Mouse (Mus musculus): ENCODE measurements around the gene Zfp58. TPM values are rescaled to one million over a fixed set of nuclear protein-coding genes. Genes with fewer than 3 reads are reported as not detected.
A peak's percentile ranks its signal among the peaks of the same experiment; 100 is the strongest.

The Zfp58 gene
- total and polyA plus RNA-seq, 2 experiments from 2014 or later, result 4.9 TPM

DNA sequence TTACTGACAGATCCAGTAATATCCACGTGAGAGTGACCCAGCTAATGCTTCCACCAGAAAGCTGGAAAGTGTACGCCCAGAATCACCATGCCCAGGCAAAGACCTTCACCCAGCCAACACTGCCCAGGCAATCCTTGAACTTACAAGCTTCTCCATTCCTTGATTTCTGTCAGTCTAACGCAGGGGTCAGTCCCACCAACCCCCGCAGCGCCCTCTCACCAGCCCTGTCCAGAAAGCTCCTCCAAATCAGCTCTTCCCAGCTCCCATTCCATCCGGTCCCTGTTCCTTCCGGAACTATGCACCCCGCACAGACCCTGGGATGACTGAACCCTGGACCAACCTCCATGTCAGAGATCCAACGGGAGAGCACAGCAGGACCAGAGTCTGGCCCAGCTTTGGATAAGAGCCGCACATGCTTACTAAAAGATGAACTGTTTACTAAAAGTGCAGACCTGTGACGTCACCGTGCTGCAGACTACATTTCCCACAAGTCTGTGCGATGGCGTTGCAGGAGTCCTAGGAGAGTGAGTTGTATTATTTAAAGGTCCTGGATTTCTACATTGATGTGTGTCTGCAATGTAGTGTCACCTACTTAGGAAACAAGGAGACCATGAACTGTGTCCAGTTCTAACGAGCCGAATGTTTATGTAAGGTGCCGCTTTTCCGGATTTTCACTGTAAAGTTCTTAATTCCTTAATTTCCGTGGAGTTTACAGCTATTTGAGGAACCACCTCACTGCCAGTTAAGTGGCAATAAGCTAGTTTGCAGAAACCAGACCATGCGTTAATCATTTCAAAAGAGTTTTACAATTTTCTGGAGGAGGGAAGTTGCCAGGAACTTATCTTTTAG is 49.0 kb downstream of the Zfp58 start, which contains the start of gene Zfp874a:
TSS of gene Zfp874a (minus strand) at position 453 of the 849 bp plus-strand sequence.
- H3K4me3 ChIP-seq (ENCODE audit: low read depth, low read length), result peak within 1 kb of the TSS; percentile 50
- H3K9me3 ChIP-seq (ENCODE audit: low read length), result no peaks in the 10 kb centered on the region
- no peaks in the 10 kb centered on the region for H3K27me3 ChIP-seq (ENCODE audit: insufficient read depth, low read length)
- H3K27ac ChIP-seq (ENCODE audit: low read depth, low read length), result no peak within 1 kb of the TSS
- peaks cover 3% of the 10 kb centered on the region; the same call in 1 of the 2 replicates for H3K36me3 ChIP-seq (ENCODE audit: insufficient read depth)
- no peak for TF ChIP-seq CTCF (IDR thresholded peaks at IDR 0.05; ENCODE audit: low read depth)
- H3K4me2 ChIP-seq (ENCODE audit: low read depth), result peak within 1 kb of the TSS; percentile 82
- no peaks in the 10 kb centered on the region; the same call in 1 of the 2 replicates for H3K4me1 ChIP-seq (ENCODE audit: insufficient read depth)
- DNase-seq, result peak; percentile 90
- H3K9ac ChIP-seq, result peak within 1 kb of the TSS; percentile 56
- peak; percentile 98 for ATAC-seq
- 2% methylated on average over 20 of the region's 20 CpGs for WGBS

Other genes with a start within 250 kb of the Zfp58 start
- 15.5 and 16.6 TPM in 2 replicates for gene Zfp458, start 222.1 kb downstream of the Zfp58 start, total RNA-seq (2014; rRNA removed)
- 2.9 and 3.1 TPM in 2 replicates for gene Zfp458, start 222.1 kb downstream of the Zfp58 start, polyA plus RNA-seq (2015; fragmentation: Nextera tagmentation; extraction: Ambion mirVana)
- 0.81 and 1.5 TPM in 2 replicates for gene Zfp457, start 194.1 kb downstream of the Zfp58 start, total RNA-seq (2014; rRNA removed)
- gene Zfp457, start 194.1 kb downstream of the Zfp58 start, polyA plus RNA-seq (2015; fragmentation: Nextera tagmentation; extraction: Ambion mirVana), result 0.31 and 0.41 TPM in 2 replicates
- 3.0 and 3.2 TPM in 2 replicates for gene Zfp595, start 168.0 kb downstream of the Zfp58 start, total RNA-seq (2014; rRNA removed)
- 0.50 and 0.54 TPM in 2 replicates for gene Zfp595, start 168.0 kb downstream of the Zfp58 start, polyA plus RNA-seq (2015; fragmentation: Nextera tagmentation; extraction: Ambion mirVana)
- not detected in 2 replicates for gene Gm28044, start 140.0 kb downstream of the Zfp58 start, total RNA-seq (2014; rRNA removed)
- not detected in 2 replicates for gene Gm28044, start 140.0 kb downstream of the Zfp58 start, polyA plus RNA-seq (2015; fragmentation: Nextera tagmentation; extraction: Ambion mirVana)
- gene Zfp953, start 139.9 kb downstream of the Zfp58 start, total RNA-seq (2014; rRNA removed), result 1.2 and 2.0 TPM in 2 replicates
- 0.19 and 0.39 TPM in 2 replicates for gene Zfp953, start 139.9 kb downstream of the Zfp58 start, polyA plus RNA-seq (2015; fragmentation: Nextera tagmentation; extraction: Ambion mirVana)
- not detected in 2 replicates for gene Gm28041, start 124.8 kb downstream of the Zfp58 start, total RNA-seq (2014; rRNA removed)
- not detected in 2 replicates for gene Gm28041, start 124.8 kb downstream of the Zfp58 start, polyA plus RNA-seq (2015; fragmentation: Nextera tagmentation; extraction: Ambion mirVana)
- 0.57 and 1.1 TPM in 2 replicates for gene Zfp456, start 124.7 kb downstream of the Zfp58 start, total RNA-seq (2014; rRNA removed)
- gene Zfp456, start 124.7 kb downstream of the Zfp58 start, polyA plus RNA-seq (2015; fragmentation: Nextera tagmentation; extraction: Ambion mirVana), result 0.18 and 0.23 TPM in 2 replicates
- 2.4 and 12.1 TPM in 2 replicates for gene Zfp429, start 100.7 kb downstream of the Zfp58 start, total RNA-seq (2014; rRNA removed)
- 1.1 and 1.6 TPM in 2 replicates for gene Zfp429, start 100.7 kb downstream of the Zfp58 start, polyA plus RNA-seq (2015; fragmentation: Nextera tagmentation; extraction: Ambion mirVana)
- gene Zfp459, start 79.1 kb downstream of the Zfp58 start, total RNA-seq (2014; rRNA removed), result 1.9 and 2.1 TPM in 2 replicates
- gene Zfp459, start 79.1 kb downstream of the Zfp58 start, polyA plus RNA-seq (2015; fragmentation: Nextera tagmentation; extraction: Ambion mirVana), result 0.53 and 0.71 TPM in 2 replicates
- 10.0 and 12.8 TPM in 2 replicates for gene Zfp874a, start 48.9 kb downstream of the Zfp58 start, total RNA-seq (2014; rRNA removed)
- 3.6 and 4.7 TPM in 2 replicates for gene Zfp874a, start 48.9 kb downstream of the Zfp58 start, polyA plus RNA-seq (2015; fragmentation: Nextera tagmentation; extraction: Ambion mirVana)
- gene Zfp874b, start 16.3 kb downstream of the Zfp58 start, total RNA-seq (2014; rRNA removed), result 9.3 and 17.5 TPM in 2 replicates
- 2.3 TPM in 2 replicates for gene Zfp874b, start 16.3 kb downstream of the Zfp58 start, polyA plus RNA-seq (2015; fragmentation: Nextera tagmentation; extraction: Ambion mirVana)
- 0.43 TPM in 1 of 2 replicates, not detected in the other for gene Gm26965, start 25.6 kb upstream of the Zfp58 start, total RNA-seq (2014; rRNA removed)
- 0.19 TPM in 1 of 2 replicates, not detected in the other for gene Gm26965, start 25.6 kb upstream of the Zfp58 start, polyA plus RNA-seq (2015; fragmentation: Nextera tagmentation; extraction: Ambion mirVana)
- gene Zfp87, start 25.6 kb upstream of the Zfp58 start, total RNA-seq (2014; rRNA removed), result 26.8 and 29.2 TPM in 2 replicates
- gene Zfp87, start 25.6 kb upstream of the Zfp58 start, polyA plus RNA-seq (2015; fragmentation: Nextera tagmentation; extraction: Ambion mirVana), result 33.9 and 40.1 TPM in 2 replicates
- gene Zfp748, start 53.3 kb upstream of the Zfp58 start, total RNA-seq (2014; rRNA removed), result 19.3 and 20.9 TPM in 2 replicates
- 6.8 and 7.1 TPM in 2 replicates for gene Zfp748, start 53.3 kb upstream of the Zfp58 start, polyA plus RNA-seq (2015; fragmentation: Nextera tagmentation; extraction: Ambion mirVana)
- gene Zfp729b, start 109.2 kb upstream of the Zfp58 start, total RNA-seq (2014; rRNA removed), result 17.9 and 18.9 TPM in 2 replicates
- 4.2 and 4.3 TPM in 2 replicates for gene Zfp729b, start 109.2 kb upstream of the Zfp58 start, polyA plus RNA-seq (2015; fragmentation: Nextera tagmentation; extraction: Ambion mirVana)
- gene Gm49345, start 137.2 kb upstream of the Zfp58 start, total RNA-seq (2014; rRNA removed), result not detected in 2 replicates
- gene Gm49345, start 137.2 kb upstream of the Zfp58 start, polyA plus RNA-seq (2015; fragmentation: Nextera tagmentation; extraction: Ambion mirVana), result 1.7 and 2.2 TPM in 2 replicates
- gene Zfp729a, start 137.2 kb upstream of the Zfp58 start, total RNA-seq (2014; rRNA removed), result 7.8 and 9.1 TPM in 2 replicates
- 2.6 and 3.1 TPM in 2 replicates for gene Zfp729a, start 137.2 kb upstream of the Zfp58 start, polyA plus RNA-seq (2015; fragmentation: Nextera tagmentation; extraction: Ambion mirVana)
- gene Zfp738, start 186.5 kb upstream of the Zfp58 start, total RNA-seq (2014; rRNA removed), result 18.6 and 20.5 TPM in 2 replicates
- gene Zfp738, start 186.5 kb upstream of the Zfp58 start, polyA plus RNA-seq (2015; fragmentation: Nextera tagmentation; extraction: Ambion mirVana), result 5.9 and 7.5 TPM in 2 replicates
- gene Zfp65, start 228.6 kb upstream of the Zfp58 start, total RNA-seq (2014; rRNA removed), result 23.5 and 24.1 TPM in 2 replicates
- gene Zfp65, start 228.6 kb upstream of the Zfp58 start, polyA plus RNA-seq (2015; fragmentation: Nextera tagmentation; extraction: Ambion mirVana), result 3.0 and 5.6 TPM in 2 replicates

All from forebrain, postnatal 0 days (tissue).